Mouse (Mus musculus) hindlimb bud, embryonic 11.5 days (tissue): Measurements from ENCODE around the gene Acbd6.

Experiments used
- DNase-seq: peaks from one replicate; pipeline ENCODE4 v3.0.0-alpha.2; 2012; ENCODE audit warnings: low read depth, low spot score; ENCODE audit errors: extremely low spot score

The Acbd6 gene

DNA sequence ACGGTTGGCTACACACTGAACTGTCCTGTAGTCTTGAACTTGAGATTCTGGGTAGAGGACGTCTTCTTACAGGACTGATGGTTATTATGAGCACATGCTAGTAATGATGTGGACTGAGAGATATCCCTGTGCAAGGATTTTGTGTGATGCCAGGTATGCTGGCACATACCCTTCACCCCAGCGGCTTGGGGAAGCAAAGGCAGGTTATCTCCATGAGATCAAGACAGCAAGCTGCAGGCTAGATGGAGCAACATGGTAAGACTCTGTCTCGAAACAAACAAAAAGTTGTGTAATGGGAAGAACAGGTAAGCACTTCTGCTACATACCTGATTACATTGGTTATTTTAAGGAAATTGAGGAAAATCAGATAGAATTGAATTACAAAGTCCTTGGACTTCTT, 2.1 kb downstream of the Acbd6 start:
- DNase-seq: no peak

DNA sequence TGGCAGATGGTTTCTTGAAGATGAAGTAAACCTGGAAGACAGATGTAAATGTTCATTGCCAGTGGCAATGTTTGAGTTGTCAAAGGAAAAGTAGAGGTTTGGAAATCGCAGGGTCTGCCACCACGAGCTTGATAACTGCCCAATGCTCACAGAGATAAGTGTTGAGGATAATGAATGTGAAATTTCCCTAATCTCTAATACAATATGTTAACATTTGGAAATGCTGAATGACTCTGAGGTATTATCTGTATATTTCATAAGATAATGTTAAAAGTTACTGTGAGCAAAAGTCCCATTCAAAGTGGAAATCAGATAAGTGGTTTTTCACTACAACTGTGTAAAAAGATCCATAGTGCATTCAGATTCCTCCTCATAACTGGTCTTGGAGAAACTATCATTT, 2.8 kb downstream of the Acbd6 start:
- no peak for DNase-seq

DNA sequence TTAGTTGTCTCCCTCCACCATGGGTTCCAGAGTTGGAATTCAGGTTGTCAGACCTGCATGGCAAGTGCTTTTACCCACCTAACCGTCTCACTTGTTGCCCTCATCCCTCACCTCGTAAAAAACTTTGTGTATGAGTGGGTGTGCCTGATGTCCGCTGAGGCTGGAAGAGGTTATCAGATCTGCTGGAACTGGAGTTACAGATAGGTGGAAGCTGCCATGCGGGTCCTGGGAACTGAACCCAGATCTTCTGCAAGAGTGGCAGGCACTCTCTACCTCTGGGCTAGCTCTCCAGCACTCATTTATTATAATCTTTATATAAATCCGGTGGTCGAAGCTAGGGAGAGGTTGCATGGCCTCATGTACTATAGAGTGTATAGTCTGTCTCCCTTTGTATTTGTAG, 4.3 kb downstream of the Acbd6 start:
- no peak for DNase-seq

DNA sequence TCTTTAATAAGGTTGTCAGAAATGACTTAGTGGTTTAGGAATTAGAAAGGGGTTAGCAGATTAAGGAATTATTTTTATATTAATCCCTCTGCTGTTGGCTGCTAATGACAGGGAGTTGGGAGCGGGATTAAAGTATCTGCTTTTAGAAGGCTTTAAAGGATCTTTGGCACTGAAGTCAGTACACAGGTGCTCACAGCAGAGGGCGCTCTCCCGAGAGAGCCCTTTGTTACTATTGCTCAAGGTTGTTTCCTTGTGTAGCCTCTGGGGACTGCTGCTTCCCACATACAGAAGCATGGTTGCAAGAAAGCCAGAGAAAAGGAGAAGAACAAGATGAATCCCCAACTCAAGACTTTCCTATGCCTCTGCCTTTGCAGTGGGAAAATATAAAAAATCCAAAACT, 6.8 kb downstream of the Acbd6 start:
- DNase-seq: no peak

DNA sequence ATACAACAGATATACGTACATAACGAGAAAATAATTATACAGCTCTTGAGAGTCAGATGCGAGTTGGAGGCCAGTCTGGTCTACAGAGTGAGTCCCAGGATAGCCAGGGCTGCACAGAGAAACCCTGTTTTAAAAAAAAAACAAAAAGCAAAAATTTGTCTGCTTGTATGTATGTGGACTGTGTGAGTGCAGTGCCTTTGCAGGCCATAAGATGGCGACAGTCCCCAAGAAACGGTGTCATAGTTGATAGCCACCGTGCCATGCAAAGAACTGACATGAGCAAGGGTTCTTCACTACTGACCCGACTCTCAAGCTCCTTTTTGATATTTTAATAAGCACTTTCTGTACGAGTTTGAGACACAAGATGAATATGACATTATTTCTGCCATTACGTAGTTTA, 10.2 kb downstream of the Acbd6 start:
- no peak for DNase-seq

DNA sequence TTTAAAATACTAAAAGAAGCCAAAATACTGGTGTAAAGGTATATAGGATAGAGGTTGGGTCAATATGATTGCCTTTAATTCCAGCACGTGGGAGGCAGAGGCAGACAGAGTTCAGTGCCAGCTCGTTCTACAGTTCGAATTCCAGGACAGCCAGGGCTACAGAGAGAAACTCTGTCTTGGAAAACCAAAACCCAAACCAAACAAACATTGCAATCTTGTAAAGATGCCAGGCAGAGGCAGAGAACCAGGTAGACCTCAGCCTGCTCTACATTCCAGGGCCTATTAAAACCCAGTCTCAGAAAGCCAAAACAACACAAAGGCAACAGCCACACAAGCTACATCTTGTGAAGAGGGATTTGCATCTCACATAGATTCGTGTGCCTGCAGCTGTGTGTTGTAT, 11.4 kb downstream of the Acbd6 start:
- no peak for DNase-seq

DNA sequence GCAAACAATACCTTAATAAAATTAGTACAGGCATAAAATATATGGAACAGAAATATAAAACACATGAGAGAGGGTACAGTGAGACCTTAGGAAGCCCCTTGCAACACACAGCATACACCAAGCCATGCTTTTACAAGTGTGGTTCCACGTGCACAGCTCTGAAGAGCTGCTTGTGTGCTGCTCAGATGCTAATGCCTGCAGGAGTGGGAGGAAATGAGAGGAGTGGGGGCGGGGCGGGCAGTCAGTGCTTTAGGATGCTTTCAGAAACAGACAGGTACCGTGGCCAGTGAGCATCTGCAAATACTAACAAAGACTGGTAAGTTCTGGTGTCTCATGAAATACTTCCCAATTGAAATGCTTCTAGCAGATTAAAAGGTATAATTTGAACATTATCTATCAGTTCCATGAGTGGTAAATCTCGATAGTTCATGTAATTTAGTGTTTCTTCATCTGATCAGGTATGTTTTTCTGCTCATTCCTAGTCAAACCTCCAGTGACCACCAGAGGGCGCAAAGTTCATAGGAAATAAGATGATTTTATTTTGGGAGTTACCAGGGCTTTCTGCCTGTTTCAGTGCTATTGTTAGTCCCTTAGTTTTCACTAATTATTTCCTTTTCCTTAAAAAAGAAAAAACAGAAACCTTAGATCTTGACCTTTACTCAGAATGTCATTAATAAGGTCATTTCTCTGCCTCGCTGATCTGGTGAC, 17.2 kb downstream of the Acbd6 start:
- DNase-seq: peak; percentile 49

DNA sequence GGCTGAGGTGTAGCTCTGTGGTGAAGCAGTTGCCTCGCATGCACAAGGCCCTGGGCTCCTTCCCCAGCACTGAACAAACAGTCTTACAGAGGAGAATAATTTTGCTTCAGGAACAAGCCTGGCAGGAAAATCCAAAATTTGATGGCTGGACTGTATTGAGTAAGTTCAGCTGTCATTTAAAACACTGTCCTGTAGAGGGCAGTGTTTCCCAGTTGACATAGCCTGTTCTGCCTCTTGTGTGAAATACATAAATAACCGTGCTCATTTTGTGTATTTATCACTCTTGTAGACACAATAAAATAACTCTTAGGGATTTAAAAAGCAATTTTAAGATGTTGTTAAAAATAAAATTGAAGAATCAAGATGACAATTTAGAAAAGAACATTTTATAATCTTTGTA, 18.5 kb downstream of the Acbd6 start:
- peak; percentile 74 for DNase-seq

DNA sequence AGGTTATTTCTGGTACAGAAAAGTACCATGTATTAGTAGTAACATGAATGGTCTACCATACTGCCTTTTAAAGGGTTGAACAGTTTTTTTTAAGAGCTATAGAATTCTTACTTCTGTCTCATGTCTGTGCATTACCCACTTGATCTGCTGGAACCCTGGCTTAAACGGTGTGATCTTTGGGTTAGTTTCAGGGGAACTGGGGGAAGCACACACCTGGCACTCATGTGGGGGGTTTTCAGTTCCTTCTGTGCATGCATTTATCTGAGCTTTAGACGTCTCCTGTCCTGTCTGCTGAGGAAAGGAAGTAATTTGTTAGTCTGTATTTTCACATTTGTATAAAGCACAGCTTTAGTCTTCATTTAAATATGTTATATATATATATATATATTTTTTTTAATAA, 19.4 kb downstream of the Acbd6 start:
- DNase-seq: no peak

DNA sequence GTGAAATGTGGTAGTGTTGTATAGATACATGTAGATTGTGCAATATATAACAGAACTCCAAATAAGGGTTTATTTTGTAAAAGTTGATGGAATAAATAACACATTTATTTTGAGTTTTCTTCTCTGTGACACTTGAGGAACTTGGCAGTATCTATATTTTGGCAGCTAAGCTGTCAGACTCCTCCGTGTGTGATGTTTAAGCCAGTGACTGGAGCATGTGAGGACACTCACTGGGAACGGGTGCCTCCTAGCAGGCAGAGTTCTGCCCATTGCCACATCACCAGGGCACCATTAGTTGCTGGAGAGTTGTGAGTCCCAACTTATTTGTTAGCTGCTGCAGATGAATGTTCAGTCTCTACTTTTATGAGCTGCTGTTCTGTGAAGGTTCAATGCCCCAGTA, 30.0 kb downstream of the Acbd6 start:
- DNase-seq: no peak

DNA sequence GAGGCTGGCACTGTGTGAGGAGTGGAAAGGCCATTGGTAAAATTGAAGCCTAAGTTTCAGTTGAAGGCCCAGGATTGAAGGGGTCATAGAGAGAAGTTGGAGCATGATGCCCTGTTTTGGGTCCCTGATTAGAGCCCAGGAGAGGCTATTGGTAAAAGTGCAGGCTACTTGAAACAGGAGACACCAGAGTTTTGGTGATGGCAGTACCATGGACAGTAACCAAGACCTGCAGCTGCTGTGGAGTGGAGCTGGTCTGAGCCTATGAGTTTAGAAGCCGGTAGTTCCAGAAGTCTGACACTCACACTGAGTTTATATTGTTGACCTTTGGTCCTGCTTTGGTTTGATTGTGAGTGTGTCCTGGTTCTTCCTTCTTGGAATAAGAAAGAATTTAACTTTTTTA, 36.2 kb downstream of the Acbd6 start:
- DNase-seq: no peak

DNA sequence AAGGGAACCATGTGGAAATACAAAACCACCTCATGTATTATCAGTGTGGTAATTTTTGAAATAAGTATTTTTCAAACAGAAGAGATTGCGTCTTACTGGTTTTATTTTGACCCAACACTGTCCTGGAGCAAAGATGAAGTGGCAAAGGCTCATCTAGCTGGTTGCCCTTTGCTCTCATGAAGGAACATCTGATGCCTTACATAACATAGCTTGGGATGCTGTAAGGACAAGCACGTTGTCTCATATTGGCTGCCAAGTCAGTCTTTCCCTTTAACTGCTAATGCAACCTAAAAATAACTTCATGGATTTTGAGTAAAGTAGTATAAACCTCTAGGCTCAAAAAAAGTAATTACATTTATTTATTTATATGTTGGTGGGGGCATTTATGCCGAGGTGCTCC, 38.7 kb downstream of the Acbd6 start:
- DNase-seq: no peak

DNA sequence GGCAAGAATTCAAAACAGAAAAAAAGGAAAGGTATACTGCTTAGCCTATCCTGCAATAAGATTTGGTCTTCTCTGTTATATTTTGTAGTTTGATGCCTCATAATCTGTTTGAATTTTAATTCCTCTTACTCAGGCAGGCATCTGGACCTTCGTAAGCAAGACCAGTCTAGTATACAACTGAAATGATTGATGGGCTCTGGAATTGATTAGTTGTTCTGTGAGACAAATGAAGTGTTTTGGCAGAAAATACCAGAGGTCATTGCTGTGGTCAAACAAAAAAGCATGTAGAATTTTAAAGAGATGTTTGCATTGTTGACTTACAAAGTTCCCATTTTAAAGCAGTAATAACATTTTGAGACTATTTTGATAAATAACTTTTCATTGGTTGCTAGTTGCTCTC, 46.8 kb downstream of the Acbd6 start:
- peak; percentile 49 for DNase-seq

DNA sequence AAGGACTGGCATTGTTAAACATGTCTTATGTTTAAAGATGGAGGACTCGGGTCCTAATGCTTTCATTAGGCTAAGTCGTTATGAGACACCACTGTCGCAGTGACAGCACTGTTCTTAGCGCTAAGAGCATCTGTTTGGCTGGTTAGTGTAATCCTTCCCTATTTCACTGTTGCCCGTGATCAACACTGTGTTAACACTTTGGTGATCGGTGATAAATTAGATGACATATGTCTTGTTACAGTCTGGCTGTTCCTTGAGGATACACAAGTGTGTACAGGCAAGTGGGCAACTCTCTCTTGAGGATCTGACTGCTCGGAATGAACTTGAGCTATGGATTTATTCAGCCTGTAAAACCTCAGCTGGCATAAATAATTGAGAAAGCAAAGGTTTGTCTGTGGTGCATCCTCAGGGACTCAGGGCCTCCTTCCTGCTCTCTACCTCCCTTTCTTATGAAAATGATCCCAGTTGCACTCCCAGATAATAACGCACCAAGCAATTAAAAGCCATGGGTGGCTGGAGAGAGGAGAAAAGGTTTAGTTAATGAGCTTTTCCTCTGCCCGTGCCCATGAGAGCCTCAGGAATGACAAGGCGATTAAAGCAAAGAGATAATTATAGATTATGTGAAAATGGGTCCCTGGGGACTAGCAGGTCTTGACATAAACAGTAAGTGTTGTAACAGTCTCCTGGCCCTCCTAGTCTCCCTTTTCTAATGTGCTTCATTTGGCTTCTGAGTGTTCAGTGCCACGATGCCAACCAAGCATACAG, 47.7 kb downstream of the Acbd6 start:
- DNase-seq: no peak

DNA sequence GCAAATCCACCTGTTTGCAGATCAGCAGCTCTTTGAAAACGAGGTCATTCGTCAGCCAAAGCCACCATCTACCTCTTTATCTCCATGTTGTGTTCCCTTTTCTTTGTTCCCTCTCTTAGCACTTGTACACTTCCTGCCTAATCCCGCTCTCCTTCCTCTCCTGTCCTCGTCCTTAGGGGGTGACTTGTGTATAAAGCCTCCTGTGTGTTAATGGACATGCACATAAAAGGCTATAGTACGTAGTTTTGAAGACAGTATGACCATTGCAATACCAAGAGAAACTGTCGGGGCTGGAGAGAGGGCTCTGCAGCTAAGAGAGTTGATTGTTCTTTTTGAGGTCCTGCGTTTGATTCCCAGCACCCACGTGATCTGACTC, 48.2 kb downstream of the Acbd6 start:
- DNase-seq: no peak

DNA sequence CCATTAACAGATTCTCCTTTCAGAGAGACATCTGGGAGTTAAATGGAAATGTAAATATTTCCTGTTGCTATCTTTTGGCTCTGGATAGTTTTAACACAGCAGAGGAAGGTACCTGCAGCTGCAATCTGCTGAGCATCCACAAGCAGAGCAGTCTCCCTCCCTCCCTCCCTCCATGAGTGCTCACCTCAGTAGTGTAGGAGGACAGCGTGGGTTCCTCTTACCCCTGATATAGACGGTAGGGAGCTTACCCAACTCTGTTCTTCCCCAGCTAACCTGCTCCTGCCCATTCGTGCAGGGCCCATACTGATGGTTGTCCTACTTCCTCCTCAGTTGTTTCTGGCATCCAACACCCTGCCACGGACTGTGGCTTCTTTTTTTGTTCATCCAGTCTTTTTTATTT, 50.6 kb downstream of the Acbd6 start:
- DNase-seq: no peak

DNA sequence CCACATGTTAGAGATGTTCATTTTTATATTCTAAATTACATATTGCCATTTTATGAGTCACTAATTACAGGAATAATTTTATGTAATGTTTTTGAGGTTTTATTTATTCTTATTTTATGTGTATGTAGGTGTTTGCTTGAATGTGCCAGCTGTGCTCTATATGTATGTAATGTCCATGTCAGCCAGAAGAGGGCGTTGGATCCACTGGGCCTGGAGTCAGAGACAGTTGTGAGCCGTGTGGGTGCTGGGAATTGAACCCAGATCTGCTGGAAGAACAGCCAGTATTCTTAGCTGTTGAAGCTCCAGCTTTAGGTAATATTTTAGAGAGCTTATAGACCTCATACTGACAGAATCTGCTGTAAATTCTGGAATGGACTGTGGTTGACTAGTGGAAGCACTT, 56.5 kb downstream of the Acbd6 start:
- DNase-seq: no peak

DNA sequence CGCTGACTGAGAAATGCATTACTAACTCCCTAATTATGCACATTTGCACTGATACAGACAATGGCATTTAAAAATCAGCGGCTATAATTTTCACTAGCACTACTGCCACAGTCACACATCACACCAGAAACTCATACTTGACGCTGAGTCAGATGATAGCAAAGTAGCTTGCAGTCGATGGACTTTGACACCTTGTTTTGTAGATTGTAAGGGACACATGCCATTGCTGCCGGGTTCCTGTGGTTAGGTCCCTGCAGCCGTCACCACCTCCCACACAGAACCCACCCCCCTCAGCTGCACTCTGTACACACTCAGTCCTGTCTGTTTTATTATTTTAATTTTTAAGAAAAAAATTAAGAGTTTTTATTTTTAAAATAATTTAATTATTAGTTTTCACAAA, 63.2 kb downstream of the Acbd6 start:
- DNase-seq: no peak

DNA sequence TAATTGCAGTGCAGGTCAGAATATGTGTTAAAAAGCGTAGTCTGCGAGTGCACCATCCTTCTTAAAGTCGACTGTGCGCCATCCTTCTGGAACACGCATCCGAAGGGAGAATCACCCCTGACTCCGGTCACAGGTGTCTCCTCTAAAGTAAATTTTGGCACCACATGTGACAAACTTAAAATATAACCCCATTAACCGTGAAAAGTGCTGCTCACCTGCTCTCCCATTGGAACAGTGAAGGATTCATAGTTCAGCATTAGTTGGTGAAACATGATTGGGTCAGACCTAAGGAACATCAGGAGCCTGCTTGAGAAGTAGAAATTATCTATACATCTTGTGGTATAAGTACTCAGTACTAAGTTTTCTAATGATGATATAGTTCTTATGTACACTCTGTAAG, 65.3 kb downstream of the Acbd6 start:
- no peak for DNase-seq

DNA sequence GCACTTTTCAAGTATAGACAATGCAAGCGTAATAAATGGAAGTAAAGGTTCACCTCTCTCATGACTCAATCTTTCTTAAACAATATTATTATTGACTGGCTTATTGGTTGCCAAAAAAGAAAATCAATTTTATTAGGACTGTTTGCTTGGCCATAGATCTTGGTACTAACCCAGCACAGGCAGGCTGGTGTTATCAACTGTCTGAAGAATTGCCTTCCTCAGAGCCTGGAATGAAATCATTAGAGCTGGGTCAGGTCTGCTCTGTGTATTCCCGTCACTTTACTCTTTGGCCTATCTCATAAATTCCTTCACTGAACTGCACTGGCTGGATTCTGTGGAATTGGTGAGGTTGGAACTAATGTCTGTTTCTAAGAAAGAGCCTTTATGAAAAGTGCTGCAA, 69.8 kb downstream of the Acbd6 start:
- DNase-seq: no peak

DNA sequence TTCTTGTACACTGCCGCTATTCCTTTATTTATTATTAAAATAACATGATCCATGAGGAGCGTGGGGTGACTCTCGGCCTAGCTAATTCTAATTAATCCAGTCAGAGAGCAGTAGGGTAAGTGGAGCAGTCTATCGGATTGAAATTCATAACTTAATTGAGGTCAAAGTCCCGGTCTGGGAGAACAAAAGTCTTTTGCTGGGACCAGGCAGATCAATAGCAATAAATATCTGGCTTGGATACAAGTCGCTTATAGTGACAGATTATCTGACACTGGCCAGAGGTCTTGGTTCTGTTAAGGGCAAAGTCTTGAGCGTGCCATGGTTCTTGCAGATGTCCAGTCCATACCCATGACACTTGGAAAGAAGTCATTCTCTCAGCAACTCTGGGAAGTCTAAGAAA, 78.7 kb downstream of the Acbd6 start:
- DNase-seq: no peak

DNA sequence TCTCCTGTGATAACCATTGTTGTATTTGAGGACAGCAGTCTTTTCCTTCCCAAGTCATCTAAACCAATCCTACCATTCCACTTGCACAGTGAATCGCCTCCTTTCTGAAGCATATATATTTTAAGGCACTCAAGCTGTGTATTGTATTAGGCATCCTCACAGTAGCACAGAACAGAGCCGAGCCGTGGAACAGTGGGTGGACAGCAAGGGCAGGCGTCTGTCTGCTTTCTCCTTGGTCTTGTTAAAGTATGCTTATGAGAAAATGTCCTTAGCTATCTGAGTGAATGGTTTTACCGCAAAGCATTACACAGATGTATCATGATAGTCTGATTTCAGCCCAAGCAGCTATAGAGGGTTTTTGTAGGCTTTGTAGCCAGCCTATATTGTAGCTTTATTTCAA, 87.9 kb downstream of the Acbd6 start:
- no peak for DNase-seq
